Mouse (Mus musculus) layer of hippocampus, postnatal 36 days (tissue): ENCODE results near the gene Insyn1. TPM values are rescaled to one million over a fixed set of nuclear protein-coding genes. Genes with fewer than 3 reads are reported as not detected.

Source experiments
- DNase-seq, 2 experiments: peaks; one replicate each; pipeline ENCODE4 v3.0.0; 2022
- total RNA-seq, 2 experiments: library from RNA; stranded (reverse); gene quantifications; 2 replicates each; pipeline ENCODE4 v1.2.3; 2021

The Insyn1 gene
- total RNA-seq, 2 experiments from 2014 or later, result 232 to 236 TPM

- peak in 1 of 2 experiments; percentile 38 for DNase-seq
Observed at GRCm38 (mm10) chr9:58535447-58536134, 47.2 kb downstream of the Insyn1 start.

- no peak for DNase-seq
Observed at GRCm38 (mm10) chr9:58537774-58538173, 49.4 kb downstream of the Insyn1 start.

- peak in 1 of 2 experiments; percentile 30 for DNase-seq
Observed at GRCm38 (mm10) chr9:58539886-58540285, 51.5 kb downstream of the Insyn1 start.

- peak; percentile 47 to 73 for DNase-seq
Observed at GRCm38 (mm10) chr9:58541895-58542338, 53.5 kb downstream of the Insyn1 start.

GRCm38 (mm10) chr9:58544879-58545324, 56.5 kb downstream of the Insyn1 start:
- DNase-seq, result peak in 1 of 2 experiments; percentile 38

GRCm38 (mm10) chr9:58545428-58545827, 57.0 kb downstream of the Insyn1 start:
- no peak for DNase-seq

GRCm38 (mm10) chr9:58546630-58547360, 58.4 kb downstream of the Insyn1 start:
- DNase-seq, result no peak

- DNase-seq, result no peak
Observed at GRCm38 (mm10) chr9:58548897-58549296, 60.5 kb downstream of the Insyn1 start.

Other genes with a start within 250 kb of the Insyn1 start
- gene Pml, start 238.8 kb upstream of the Insyn1 start, total RNA-seq, result 10 to 100 TPM; 12.8 to 15.4 TPM
- 10 to 100 TPM; 71.3 to 79.0 TPM for gene Stoml1, start 235.4 kb upstream of the Insyn1 start, total RNA-seq
- 1 to 10 TPM; 3.5 to 3.9 TPM for gene Loxl1, start 175.4 kb upstream of the Insyn1 start, total RNA-seq
- not detected for gene Tbc1d21, start 118.1 kb upstream of the Insyn1 start, total RNA-seq
- gene Cd276, start 66.8 kb downstream of the Insyn1 start, total RNA-seq, result 1 to 10 TPM; 5.8 to 6.0 TPM
- gene Nptn, start 93.6 kb downstream of the Insyn1 start, total RNA-seq, result 100 to 1,000 TPM; 825 to 896 TPM